Mouse (Mus musculus) midbrain, postnatal 0 days (tissue): ENCODE data around the gene Stk10. TPM values are rescaled to one million over a fixed set of nuclear protein-coding genes. Genes with fewer than 3 reads are reported as not detected.

ENCODE experiments used
- ATAC-seq: fragments of 200-750 bp; cut with Nextera tagmentation; 2 replicates; pipeline ENCODE4 v1.8.0; 2017; ENCODE audit warnings: moderate number of reproducible peaks, mild to moderate bottlenecking, moderate TSS enrichment, moderate library complexity; ENCODE audit not compliant: low FRiP score
- DNase-seq: peaks from one replicate; pipeline ENCODE4 v3.0.0-alpha.2; 2015; ENCODE audit warnings: low spot score
- H3K27ac ChIP-seq: fragments of 300-500 bp; sonication (generic); 2 replicates; pipeline ENCODE4 v1.5.1; 2014; ENCODE audit warnings: low read depth, mild to moderate bottlenecking, low read length, mixed read lengths
- H3K27me3 ChIP-seq: fragments of 300-500 bp; sonication (generic); 2 replicates; pipeline ENCODE4 v1.6.1; 2014; ENCODE audit warnings: low read length, control low read depth, mixed read lengths; ENCODE audit not compliant: insufficient read depth
- H3K36me3 ChIP-seq: fragments of 300-500 bp; sonication (generic); 2 replicates; pipeline ENCODE4 v1.6.1; 2014; ENCODE audit warnings: low read length, control low read depth, mixed read lengths; ENCODE audit not compliant: insufficient read depth
- H3K4me1 ChIP-seq: fragments of 300-500 bp; sonication (generic); 2 replicates; pipeline ENCODE4 v1.6.1; 2014; ENCODE audit warnings: mild to moderate bottlenecking, control low read depth, antibody characterized with exemption, low read length, mixed read lengths; ENCODE audit not compliant: insufficient read depth
- H3K4me2 ChIP-seq: fragments of 300-500 bp; sonication (generic); 2 replicates; pipeline ENCODE4 v1.6.1; 2014; ENCODE audit warnings: low read depth, mild to moderate bottlenecking, low read length, mixed read lengths; ENCODE audit not compliant: poor library complexity, severe bottlenecking
- H3K4me3 ChIP-seq: fragments of 300-500 bp; sonication (generic); 2 replicates; pipeline ENCODE4 v1.5.1; 2014; ENCODE audit warnings: low read depth, mild to moderate bottlenecking, low read length, moderate library complexity
- H3K9ac ChIP-seq: fragments of 300-500 bp; sonication (generic); replicated peaks from 2 replicates; pipeline ENCODE4 v1.6.1; 2014; ENCODE audit warnings: mild to moderate bottlenecking, low read length, moderate library complexity, mixed read lengths; ENCODE audit not compliant: poor library complexity, severe bottlenecking
- H3K9me3 ChIP-seq: fragments of 300-500 bp; sonication (generic); 2 replicates; pipeline ENCODE4 v1.6.1; 2016; ENCODE audit warnings: low read length, control low read depth
- CTCF ChIP-seq: IDR thresholded peaks from 2 replicates; pipeline ENCODE4 v1.5.1; 2016; ENCODE audit warnings: antibody characterized with exemption, mild to moderate bottlenecking
- WGBS: fragments of 180-500 bp; shearing (Covaris S2); extraction: QIAGEN DNeasy Blood & Tissue Kit; methylation state at CpG from one replicate; pipeline ENCODE4 v1.1.7; 2014; 5-methylcytosine and 5-hydroxymethylcytosine counted together
- polyA plus RNA-seq: library from polyadenylated mRNA; unstranded; fragments of >200 nt; fragmentation: Nextera tagmentation; extraction: Ambion mirVana; gene quantifications from 2 replicates; pipeline ENCODE4 v1.2.1, GENCODE M21; 2015
- total RNA-seq: library from RNA; depleted of rRNA; stranded (reverse); fragments of >200 nt; gene quantifications from 2 replicates; pipeline ENCODE4 v1.2.3, GENCODE M21; 2014; rRNA removed

Stk10 gene
- total RNA-seq (4.7 and 9.4 TPM in 2 replicates), polyA plus RNA-seq (0.87 and 0.99 TPM in 2 replicates)

DNA sequence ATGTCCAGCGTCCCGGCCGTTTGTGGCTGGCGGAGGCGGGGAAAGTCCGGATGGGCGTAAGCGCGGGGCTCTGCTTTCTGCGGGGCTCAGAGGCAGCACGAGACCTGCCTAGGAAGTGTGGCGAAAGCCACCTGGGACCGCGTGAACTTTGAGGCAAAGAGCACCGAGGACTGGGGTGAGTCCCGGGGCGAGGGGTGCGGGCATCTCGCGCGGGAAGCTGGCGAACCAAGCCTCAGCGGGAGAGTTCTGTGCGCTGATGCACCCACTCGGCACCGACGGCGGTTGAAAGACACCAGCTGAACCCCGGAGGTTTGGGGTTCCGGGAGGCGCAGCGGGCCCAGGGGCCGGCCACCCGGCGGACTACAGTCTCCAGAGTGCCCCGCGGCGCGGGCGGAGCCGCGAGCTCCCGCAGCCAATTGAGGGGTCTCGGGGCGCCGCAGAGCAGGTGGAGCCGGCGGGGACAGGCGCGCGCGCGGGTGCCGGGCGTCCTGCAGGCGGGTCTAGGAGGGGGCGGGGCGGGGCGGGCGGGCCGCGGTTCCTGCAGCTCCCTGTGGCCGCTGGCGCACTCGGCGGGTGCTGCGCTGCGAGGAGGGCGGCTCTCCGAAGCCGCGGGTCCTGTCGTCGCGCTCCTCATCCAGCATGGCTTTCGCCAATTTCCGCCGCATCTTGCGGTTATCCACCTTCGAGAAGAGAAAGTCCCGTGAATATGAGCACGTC, at the start of gene Stk10:
Gene Stk10 (plus strand): TSS at position 541 of the 717 bp plus-strand sequence.
- 0 out of 2 replicates have a peak, but pooled peaks cover 6% of the 10 kb centered on the region for H3K4me1 ChIP-seq
- H3K27me3 ChIP-seq: no peaks in the 10 kb centered on the region
- peak within 1 kb of the TSS; percentile 63 for H3K9ac ChIP-seq
- H3K4me2 ChIP-seq: peak within 1 kb of the TSS; percentile 97
- H3K27ac ChIP-seq: no peak within 1 kb of the TSS
- TF ChIP-seq CTCF: no peak
- DNase-seq (peak; percentile 83), ATAC-seq (peak; percentile 91)
- no peaks in the 10 kb centered on the region for H3K9me3 ChIP-seq
- no peaks in the 10 kb centered on the region for H3K36me3 ChIP-seq
- under 1% methylated on average over 69 of the region's 82 CpGs for WGBS
- H3K4me3 ChIP-seq: peak within 1 kb of the TSS; percentile 68

DNA sequence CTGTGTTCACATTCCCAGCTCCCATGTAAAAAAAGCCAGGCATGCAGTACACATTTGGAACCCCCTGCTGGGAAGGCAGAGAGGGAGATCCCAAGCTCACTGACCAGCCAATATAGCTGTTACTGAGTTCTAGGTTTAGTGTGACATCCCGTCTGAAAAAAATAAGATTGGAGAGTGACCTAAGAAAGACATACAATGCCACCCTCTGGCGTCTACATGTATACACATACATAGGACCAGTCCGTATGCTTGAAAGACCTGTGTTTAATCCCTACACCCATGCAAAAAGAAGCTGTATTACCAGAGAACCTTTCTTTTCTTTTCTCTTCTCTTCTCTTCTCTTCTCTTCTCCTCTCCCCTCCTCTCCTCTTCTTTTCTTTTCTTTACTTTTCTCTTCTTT, 47.8 kb upstream of the Stk10 start:
- Histone ChIP-seq H3K4me2 (no peak overlapping the region), H3K36me3 (no peaks in the 10 kb centered on the region), H3K4me1 (no peaks in the 10 kb centered on the region; the same call in 1 of the 2 replicates), H3K9ac (no peak overlapping the region), H3K27me3 (no peaks in the 10 kb centered on the region), H3K27ac (no peak overlapping the region), H3K4me3 (no peak overlapping the region), H3K9me3 (no peaks in the 10 kb centered on the region)
- no peak for DNase-seq
- WGBS: 69% methylated on average over 3 of the region's 3 CpGs
- no peak for ATAC-seq
- TF ChIP-seq CTCF: no peak

GRCm38 (mm10) chr11:32486621-32487020, 46.5 kb upstream of the Stk10 start:
- no peak for DNase-seq
- no peak for TF ChIP-seq CTCF
- H3K27me3 ChIP-seq: no peaks in the 10 kb centered on the region

GRCm38 (mm10) chr11:32487501-32487900, 45.6 kb upstream of the Stk10 start:
- WGBS: 85% methylated on average over 3 of the region's 3 CpGs

More at GRCm38 (mm10) chr11:32486621-32487020, 46.5 kb upstream of the Stk10 start:
- Histone ChIP-seq H3K4me1 (no peaks in the 10 kb centered on the region; the same call in 1 of the 2 replicates), H3K9me3 (no peaks in the 10 kb centered on the region), H3K27ac (no peak overlapping the region), H3K9ac (no peak overlapping the region), H3K4me3 (no peak overlapping the region), H3K4me2 (no peak overlapping the region), H3K36me3 (no peaks in the 10 kb centered on the region)
- ATAC-seq: no peak
- 80% methylated on average over 3 of the region's 3 CpGs for WGBS

DNA sequence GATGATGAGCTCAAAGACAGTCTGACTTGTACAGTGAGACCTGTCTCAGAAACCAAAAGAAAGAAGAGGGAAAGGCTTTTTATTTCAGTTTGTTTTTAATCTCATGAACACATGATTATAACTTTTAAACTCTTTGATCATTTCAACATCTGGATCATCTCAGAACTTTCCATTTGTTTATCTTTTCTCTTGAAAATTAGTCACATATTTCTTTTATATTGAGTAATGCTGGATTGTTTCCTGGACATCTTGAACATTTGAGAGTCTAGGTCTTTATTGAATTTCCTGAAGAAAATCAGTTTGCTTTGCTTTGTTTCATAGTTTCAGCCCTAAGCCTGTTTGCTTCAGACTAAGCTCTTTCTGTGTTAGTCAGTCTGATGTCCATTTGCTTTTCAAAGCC, 44.8 kb upstream of the Stk10 start:
- H3K27ac ChIP-seq: no peak overlapping the region
- TF ChIP-seq CTCF: no peak
- H3K4me3 ChIP-seq: no peak overlapping the region
- no peaks in the 10 kb centered on the region for H3K9me3 ChIP-seq
- no peaks in the 10 kb centered on the region for H3K36me3 ChIP-seq
- H3K9ac ChIP-seq: no peak overlapping the region
- no peak for DNase-seq
- H3K4me1 ChIP-seq: no peaks in the 10 kb centered on the region; the same call in 1 of the 2 replicates
- no peak for ATAC-seq
- H3K27me3 ChIP-seq: no peaks in the 10 kb centered on the region
- H3K4me2 ChIP-seq: no peak overlapping the region

More at GRCm38 (mm10) chr11:32487501-32487900, 45.6 kb upstream of the Stk10 start:
- Histone ChIP-seq H3K4me3 (no peak overlapping the region), H3K4me2 (no peak overlapping the region), H3K9me3 (no peaks in the 10 kb centered on the region), H3K27me3 (no peaks in the 10 kb centered on the region), H3K36me3 (no peaks in the 10 kb centered on the region), H3K27ac (no peak overlapping the region), H3K4me1 (no peaks in the 10 kb centered on the region; the same call in 1 of the 2 replicates), H3K9ac (no peak overlapping the region)
- no peak for DNase-seq
- peak; percentile 45 for TF ChIP-seq CTCF
- no peak for ATAC-seq
